Mouse (Mus musculus) C2C12 (cell line): ENCODE measurements around the gene Slamf9.

ENCODE experiments used
- CEBPB ChIP-seq: IDR thresholded peaks from one replicate; pipeline ENCODE4 v1.6.1; 2011; ENCODE audit warnings: low read depth, mild to moderate bottlenecking, control low read depth, moderate library complexity
- CTCF ChIP-seq: IDR thresholded peaks from one replicate; pipeline ENCODE4 v1.5.1; 2011; ENCODE audit not compliant: control insufficient read depth, insufficient read depth, insufficient read length
- MAX ChIP-seq: IDR thresholded peaks from one replicate; pipeline ENCODE4 v1.6.1; 2011; ENCODE audit warnings: mild to moderate bottlenecking, control low read depth
- MYOD1 ChIP-seq: IDR thresholded peaks from one replicate; pipeline ENCODE4 v1.6.1; 2011; ENCODE audit warnings: low read depth; ENCODE audit not compliant: control insufficient read depth, insufficient read length
- MYOG ChIP-seq: IDR thresholded peaks from one replicate; pipeline ENCODE4 v1.6.1; 2011; ENCODE audit not compliant: control insufficient read depth, insufficient read length; ENCODE audit errors: extremely low read depth

GRCm38 (mm10) chr1:172522524-172522923 lies 47.4 kb downstream of the Slamf9 start:
- TF ChIP-seq CTCF: no peak
- no peak for TF ChIP-seq MYOD1
- TF ChIP-seq MAX: no peak
- TF ChIP-seq CEBPB: no peak
- no peak for TF ChIP-seq MYOG
